Mouse (Mus musculus): Measurements from ENCODE around the gene Smim4. TPM values are rescaled to one million over a fixed set of nuclear protein-coding genes. Genes with fewer than 3 reads are reported as not detected.

Smim4 gene
- polyA plus RNA-seq, 1 experiment: 90.6 TPM

- Histone ChIP-seq H3K27ac (ENCODE audit: insufficient read depth, low read depth, low read length) (no peak overlapping the region), H3K4me3 (ENCODE audit: insufficient read depth, low read length) (peak overlapping the region; percentile 41), H3K4me1 (ENCODE audit: control insufficient read depth, insufficient read depth, low read length) (peaks cover 23% of the 10 kb centered on the region)
- TF ChIP-seq POLR2A (IDR thresholded peaks at IDR 0.05; ENCODE audit: borderline replicate concordance, low read depth, low read length): no peak
- TF ChIP-seq CTCF (IDR thresholded peaks at IDR 0.05; ENCODE audit: low read depth, low read length): no peak
Observed at GRCm38 (mm10) chr14:31126826-31127225, 1.9 kb downstream of the Smim4 start.

DNA sequence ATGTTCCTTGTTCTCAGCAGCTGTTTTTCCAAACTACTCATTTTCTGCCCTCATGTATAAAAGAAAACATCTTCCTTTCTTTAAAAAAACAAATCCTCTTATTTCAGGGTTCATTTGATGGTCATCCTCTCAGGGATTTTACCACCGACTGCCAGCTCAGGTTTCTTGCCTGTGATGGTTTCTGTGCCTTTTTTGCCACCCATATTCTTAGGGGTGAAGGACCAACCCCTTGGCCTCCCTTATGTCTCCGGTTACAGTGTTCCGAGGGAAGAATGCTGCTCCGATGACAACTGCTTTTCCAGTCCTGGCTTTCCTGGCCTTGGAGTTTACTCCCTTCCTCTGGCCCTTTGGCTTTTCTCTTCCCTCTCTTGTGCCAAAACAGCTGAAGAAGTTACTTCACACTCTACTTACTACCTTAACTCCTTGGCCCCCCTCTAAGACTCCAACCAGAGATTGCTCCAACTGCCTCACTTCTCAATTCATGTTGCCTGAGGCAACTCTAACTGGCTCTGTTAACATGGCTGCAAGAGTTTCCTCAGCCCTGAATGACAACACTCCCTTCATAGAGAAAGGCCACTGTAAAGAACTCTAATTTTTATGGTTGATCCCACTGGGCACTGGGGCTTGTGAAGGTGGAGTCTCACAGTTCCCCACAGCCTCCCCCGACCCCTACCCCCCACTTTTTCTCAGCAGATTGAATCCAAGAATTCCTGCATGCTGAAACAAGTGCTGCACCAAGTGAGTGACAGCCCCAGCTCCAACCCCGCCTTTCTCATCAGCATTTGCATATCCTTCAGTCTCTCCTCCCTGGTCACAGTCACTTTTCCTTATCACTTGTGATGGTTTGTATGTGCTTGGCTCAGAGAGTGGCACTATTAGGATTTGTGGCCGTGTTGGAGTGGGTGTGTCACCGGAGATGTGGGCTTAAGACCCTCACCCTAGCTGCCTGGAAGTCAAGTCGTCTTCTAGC, 3.4 kb downstream of the Smim4 start:
- Histone ChIP-seq H3K4me1 (ENCODE audit: control insufficient read depth, insufficient read depth, low read length) (peaks cover 23% of the 10 kb centered on the region), H3K4me3 (ENCODE audit: insufficient read depth, low read length) (no peak overlapping the region), H3K27ac (ENCODE audit: insufficient read depth, low read depth, low read length) (0 out of 2 replicates have a peak overlapping the region, but pooled peaks have one; percentile 2)
- TF ChIP-seq CTCF (IDR thresholded peaks at IDR 0.05; ENCODE audit: low read depth, low read length) (no peak), POLR2A (IDR thresholded peaks at IDR 0.05; ENCODE audit: borderline replicate concordance, low read depth, low read length) (no peak)

- H3K4me1 ChIP-seq (ENCODE audit: control insufficient read depth, insufficient read depth, low read length): no peaks in the 10 kb centered on the region
- TF ChIP-seq CTCF (IDR thresholded peaks at IDR 0.05; ENCODE audit: low read depth, low read length): no peak
- TF ChIP-seq POLR2A (IDR thresholded peaks at IDR 0.05; ENCODE audit: borderline replicate concordance, low read depth, low read length): no peak
- no peak overlapping the region for H3K4me3 ChIP-seq (ENCODE audit: insufficient read depth, low read length)
- no peak overlapping the region for H3K27ac ChIP-seq (ENCODE audit: insufficient read depth, low read depth, low read length)
Observed at GRCm38 (mm10) chr14:31115522-31115921, 13.2 kb downstream of the Smim4 start.

GRCm38 (mm10) chr14:31114011-31114410, 14.7 kb downstream of the Smim4 start:
- Histone ChIP-seq H3K4me3 (ENCODE audit: insufficient read depth, low read length) (no peak overlapping the region), H3K27ac (ENCODE audit: insufficient read depth, low read depth, low read length) (no peak overlapping the region), H3K4me1 (ENCODE audit: control insufficient read depth, insufficient read depth, low read length) (no peaks in the 10 kb centered on the region)
- TF ChIP-seq POLR2A (IDR thresholded peaks at IDR 0.05; ENCODE audit: borderline replicate concordance, low read depth, low read length): no peak
- TF ChIP-seq CTCF (IDR thresholded peaks at IDR 0.05; ENCODE audit: low read depth, low read length): no peak

- no peaks in the 10 kb centered on the region for H3K4me1 ChIP-seq (ENCODE audit: control insufficient read depth, insufficient read depth, low read length)
Observed at GRCm38 (mm10) chr14:31112187-31112586, 16.6 kb downstream of the Smim4 start.

DNA sequence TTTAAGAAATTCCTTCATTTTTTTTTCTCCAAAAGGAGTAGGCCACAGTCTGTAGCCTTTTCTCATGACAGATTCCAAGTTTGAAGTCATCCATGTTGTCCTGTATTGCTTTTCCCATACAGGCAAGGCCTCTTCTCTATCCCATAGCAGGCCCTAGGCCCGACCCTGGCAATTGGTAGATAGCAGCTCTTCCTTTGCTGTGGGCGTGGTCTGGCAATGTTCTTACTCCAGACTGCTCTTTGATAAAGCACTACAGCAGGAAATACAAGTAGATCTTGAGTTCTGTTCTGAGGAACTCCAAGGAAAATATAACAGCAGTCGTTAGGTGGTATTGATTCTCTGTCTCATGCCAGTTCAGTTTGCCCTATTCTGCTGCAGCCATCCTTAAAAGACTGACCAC, 18.1 kb downstream of the Smim4 start:
- Histone ChIP-seq H3K27ac (ENCODE audit: insufficient read depth, low read depth, low read length) (no peak overlapping the region), H3K4me3 (ENCODE audit: insufficient read depth, low read length) (no peak overlapping the region), H3K4me1 (ENCODE audit: control insufficient read depth, insufficient read depth, low read length) (no peaks in the 10 kb centered on the region)
- no peak for TF ChIP-seq POLR2A (IDR thresholded peaks at IDR 0.05; ENCODE audit: borderline replicate concordance, low read depth, low read length)
- no peak for TF ChIP-seq CTCF (IDR thresholded peaks at IDR 0.05; ENCODE audit: low read depth, low read length)

More at GRCm38 (mm10) chr14:31112187-31112586, 16.6 kb downstream of the Smim4 start:
- no peak overlapping the region for H3K27ac ChIP-seq (ENCODE audit: insufficient read depth, low read depth, low read length)
- H3K4me3 ChIP-seq (ENCODE audit: insufficient read depth, low read length): no peak overlapping the region
- TF ChIP-seq POLR2A (IDR thresholded peaks at IDR 0.05; ENCODE audit: borderline replicate concordance, low read depth, low read length) (no peak), CTCF (IDR thresholded peaks at IDR 0.05; ENCODE audit: low read depth, low read length) (no peak)

- Histone ChIP-seq H3K4me3 (ENCODE audit: insufficient read depth, low read length) (no peak overlapping the region), H3K27ac (ENCODE audit: insufficient read depth, low read depth, low read length) (no peak overlapping the region), H3K4me1 (ENCODE audit: control insufficient read depth, insufficient read depth, low read length) (no peaks in the 10 kb centered on the region)
- TF ChIP-seq CTCF (IDR thresholded peaks at IDR 0.05; ENCODE audit: low read depth, low read length) (no peak), POLR2A (IDR thresholded peaks at IDR 0.05; ENCODE audit: borderline replicate concordance, low read depth, low read length) (no peak)
Observed at GRCm38 (mm10) chr14:31105156-31105555, 23.6 kb downstream of the Smim4 start.

- TF ChIP-seq POLR2A (IDR thresholded peaks at IDR 0.05; ENCODE audit: borderline replicate concordance, low read depth, low read length) (no peak), CTCF (IDR thresholded peaks at IDR 0.05; ENCODE audit: low read depth, low read length) (no peak)
- Histone ChIP-seq H3K4me3 (ENCODE audit: insufficient read depth, low read length) (no peak overlapping the region), H3K4me1 (ENCODE audit: control insufficient read depth, insufficient read depth, low read length) (peaks cover 6% of the 10 kb centered on the region), H3K27ac (ENCODE audit: insufficient read depth, low read depth, low read length) (no peak overlapping the region)
Observed at GRCm38 (mm10) chr14:31089918-31090317, 38.8 kb downstream of the Smim4 start.

DNA sequence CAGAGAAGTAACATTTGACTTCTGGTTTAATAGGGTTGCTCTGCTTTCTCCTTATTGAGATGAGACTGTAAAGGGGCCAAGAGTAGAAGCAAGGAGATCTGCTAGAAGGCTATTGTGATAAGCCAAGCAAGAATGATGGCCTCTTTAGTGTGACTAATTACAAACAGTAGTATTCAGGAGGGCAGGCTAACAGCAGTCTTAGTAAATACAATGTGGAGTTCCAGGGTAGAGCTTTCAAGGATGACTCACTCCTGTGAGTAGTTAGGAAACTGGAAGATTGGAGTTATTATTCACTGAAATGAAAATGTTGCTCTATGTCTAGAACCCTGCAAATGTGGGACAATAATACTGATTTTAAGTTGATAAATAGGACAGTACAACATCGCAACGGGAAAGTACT, 40.2 kb downstream of the Smim4 start:
- no peak overlapping the region for H3K27ac ChIP-seq (ENCODE audit: insufficient read depth, low read depth, low read length)
- H3K4me3 ChIP-seq (ENCODE audit: insufficient read depth, low read length): no peak overlapping the region
- TF ChIP-seq CTCF (IDR thresholded peaks at IDR 0.05; ENCODE audit: low read depth, low read length) (no peak), POLR2A (IDR thresholded peaks at IDR 0.05; ENCODE audit: borderline replicate concordance, low read depth, low read length) (no peak)
- peaks cover 6% of the 10 kb centered on the region for H3K4me1 ChIP-seq (ENCODE audit: control insufficient read depth, insufficient read depth, low read length)

DNA sequence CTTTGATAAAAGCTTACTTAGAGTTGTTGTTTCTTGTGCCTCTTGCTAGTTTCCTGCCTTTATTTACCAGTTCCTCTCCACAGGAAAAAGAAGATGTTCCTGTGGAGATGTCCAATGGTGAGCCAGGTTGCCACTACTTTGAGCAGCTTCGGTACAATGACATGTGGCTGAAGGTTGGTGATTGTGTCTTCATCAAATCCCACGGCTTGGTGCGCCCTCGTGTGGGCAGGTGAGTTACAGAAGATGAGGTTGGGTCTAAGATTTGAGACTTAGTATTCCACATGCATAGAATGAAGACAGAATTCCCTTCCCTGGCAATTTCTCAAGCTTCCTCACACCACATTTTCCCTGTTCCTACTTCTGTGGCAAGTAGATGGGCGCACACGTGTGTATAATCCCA, 41.3 kb downstream of the Smim4 start:
- TF ChIP-seq POLR2A (IDR thresholded peaks at IDR 0.05; ENCODE audit: borderline replicate concordance, low read depth, low read length) (no peak), CTCF (IDR thresholded peaks at IDR 0.05; ENCODE audit: low read depth, low read length) (no peak)
- Histone ChIP-seq H3K27ac (ENCODE audit: insufficient read depth, low read depth, low read length) (no peak overlapping the region), H3K4me1 (ENCODE audit: control insufficient read depth, insufficient read depth, low read length) (no peaks in the 10 kb centered on the region), H3K4me3 (ENCODE audit: insufficient read depth, low read length) (no peak overlapping the region)
